Mouse (Mus musculus) G1E (cell line): ENCODE results near the gene 4933407L21Rik.

Experiments used
- CTCF ChIP-seq: IDR thresholded peaks from 2 replicates; pipeline ENCODE4 v1.5.1; 2012; ENCODE audit warnings: low read depth, low read length, inconsistent platforms, mixed read lengths
- POLR2AphosphoS5 ChIP-seq: IDR thresholded peaks from 2 replicates; pipeline ENCODE4 v1.6.1; 2012; ENCODE audit warnings: low read depth, low read length, inconsistent platforms; ENCODE audit not compliant: insufficient replicate concordance
- TAL1 ChIP-seq: conservative IDR thresholded peaks from 2 replicates; pipeline ENCODE4 v1.6.1; 2012; ENCODE audit warnings: low read depth, low read length, inconsistent platforms, mixed read lengths

DNA sequence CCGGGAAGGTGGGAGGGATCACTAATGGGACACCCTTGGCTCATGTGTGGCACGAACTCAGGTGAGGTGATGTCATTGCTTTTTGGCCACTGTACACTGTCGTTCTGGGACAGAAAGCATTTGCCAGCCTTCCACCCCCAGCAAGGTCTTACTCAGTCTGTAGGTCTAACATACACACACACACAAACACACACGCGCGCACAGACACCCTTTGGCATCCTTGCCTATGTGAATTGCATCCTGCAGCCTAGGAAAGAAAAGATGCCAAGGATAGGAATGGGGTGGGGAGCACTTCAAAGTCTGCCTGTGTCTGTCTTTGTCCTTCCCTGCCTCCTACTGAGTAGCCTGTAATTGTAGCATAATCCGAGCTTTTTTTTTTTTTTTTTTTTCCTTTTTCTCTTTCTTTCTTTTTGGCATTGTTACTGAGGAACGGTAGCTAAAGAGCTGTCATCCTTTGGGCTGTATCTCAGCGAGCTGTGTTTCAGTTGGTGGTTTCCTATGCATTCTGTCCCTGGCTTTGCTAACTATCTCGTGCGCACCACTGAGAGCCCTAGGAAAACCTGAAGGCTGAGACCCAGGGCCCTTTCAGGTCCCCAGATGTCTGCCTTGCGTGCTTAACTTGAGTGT lies 29.4 kb upstream of the 4933407L21Rik start:
- no peak for TF ChIP-seq CTCF
- no peak for TF ChIP-seq POLR2AphosphoS5
- TF ChIP-seq TAL1 = no peak
